Mouse (Mus musculus) hindbrain, embryonic 10.5 days (tissue): ENCODE data around the gene Mast4. TPM values are rescaled to one million over a fixed set of nuclear protein-coding genes. Genes with fewer than 3 reads are reported as not detected.

Experiments
- DNase-seq: peaks from one replicate; pipeline ENCODE4 v3.0.0-alpha.2; 2017; ENCODE audit warnings: low spot score
- H3K27ac ChIP-seq: fragments of 300-500 bp; sonication (generic); 2 replicates; pipeline ENCODE4 v1.5.1; 2016; ENCODE audit warnings: mild to moderate bottlenecking, moderate library complexity
- H3K27me3 ChIP-seq: fragments of 300-500 bp; sonication (generic); 2 replicates; pipeline ENCODE4 v1.6.1; 2016; ENCODE audit warnings: mild to moderate bottlenecking; ENCODE audit not compliant: poor library complexity, insufficient read depth, severe bottlenecking
- H3K36me3 ChIP-seq: fragments of 300-500 bp; sonication (generic); 2 replicates; pipeline ENCODE4 v1.6.1; 2016; ENCODE audit warnings: mild to moderate bottlenecking, moderate library complexity
- H3K4me1 ChIP-seq: fragments of 300-500 bp; sonication (generic); replicated peaks from 2 replicates; pipeline ENCODE4 v1.6.1; 2016; ENCODE audit warnings: mild to moderate bottlenecking
- H3K4me3 ChIP-seq: fragments of 300-500 bp; sonication (generic); 2 replicates; pipeline ENCODE4 v1.5.1; 2016; ENCODE audit warnings: mild to moderate bottlenecking, moderate library complexity
- H3K9me3 ChIP-seq: fragments of 300-500 bp; sonication (generic); 2 replicates; pipeline ENCODE4 v1.6.1; 2016; ENCODE audit warnings: mild to moderate bottlenecking, moderate library complexity
- WGBS: fragments of 180-500 bp; shearing (Covaris S2); methylation state at CpG from one replicate; pipeline ENCODE4 v1.1.7; 2016; 5-methylcytosine and 5-hydroxymethylcytosine counted together
- polyA plus RNA-seq: library from polyadenylated mRNA; unstranded; fragments of >200 nt; fragmentation: Nextera tagmentation; extraction: Ambion mirVana; gene quantifications from 2 replicates; pipeline ENCODE4 v1.2.1, GENCODE M21; 2016

Mast4 gene
- polyA plus RNA-seq, 1 experiment from 2014 or later: 19.3 TPM

DNA sequence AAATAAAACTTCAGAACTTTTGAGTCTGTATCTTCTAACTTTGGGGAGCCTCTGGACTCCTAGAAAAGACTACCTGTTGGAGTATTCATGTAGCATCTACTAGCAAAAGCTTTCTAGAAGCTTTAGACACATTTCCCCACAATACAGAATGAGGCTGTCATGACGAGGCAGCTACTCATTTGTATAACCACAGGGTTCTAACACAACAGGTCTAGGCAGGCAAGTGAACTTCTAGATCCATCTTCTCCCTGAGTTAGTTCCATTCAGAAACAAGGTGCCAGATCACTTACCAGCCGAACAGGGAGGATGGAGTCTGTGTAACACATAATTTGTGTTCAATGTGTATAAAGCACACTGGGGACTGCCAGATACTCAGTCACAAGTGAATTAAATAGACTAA is 608.4 kb downstream of the Mast4 start:
- Histone ChIP-seq H3K36me3 (no peaks in the 10 kb centered on the region), H3K4me3 (no peak overlapping the region), H3K27me3 (no peaks in the 10 kb centered on the region), H3K9me3 (no peaks in the 10 kb centered on the region), H3K27ac (no peak overlapping the region), H3K4me1 (no peaks in the 10 kb centered on the region)
- no peak for DNase-seq
- WGBS: 84% methylated on average over 2 of the region's 2 CpGs

- no peak for DNase-seq
- Histone ChIP-seq H3K9me3 (no peaks in the 10 kb centered on the region), H3K27me3 (no peaks in the 10 kb centered on the region), H3K36me3 (no peaks in the 10 kb centered on the region), H3K27ac (no peak overlapping the region), H3K4me1 (no peaks in the 10 kb centered on the region), H3K4me3 (no peak overlapping the region)
Measured at GRCm38 (mm10) chr13:102725416-102725815, 608.9 kb downstream of the Mast4 start.

GRCm38 (mm10) chr13:102716973-102717372 is 617.3 kb downstream of the Mast4 start:
- Histone ChIP-seq H3K4me3 (no peak overlapping the region), H3K27me3 (no peaks in the 10 kb centered on the region), H3K36me3 (no peaks in the 10 kb centered on the region), H3K27ac (no peak overlapping the region), H3K4me1 (no peaks in the 10 kb centered on the region), H3K9me3 (no peaks in the 10 kb centered on the region)
- 71% methylated on average over 1 of the region's 1 CpGs for WGBS
- no peak for DNase-seq

GRCm38 (mm10) chr13:102700744-102701143 is 633.6 kb downstream of the Mast4 start:
- peaks cover 11% of the 10 kb centered on the region for H3K4me1 ChIP-seq
- no peak for DNase-seq
- H3K36me3 ChIP-seq: no peaks in the 10 kb centered on the region
- H3K9me3 ChIP-seq: no peaks in the 10 kb centered on the region
- no peak overlapping the region for H3K27ac ChIP-seq
- H3K4me3 ChIP-seq: no peak overlapping the region
- H3K27me3 ChIP-seq: no peaks in the 10 kb centered on the region
- WGBS: 86% methylated on average over 3 of the region's 3 CpGs

DNA sequence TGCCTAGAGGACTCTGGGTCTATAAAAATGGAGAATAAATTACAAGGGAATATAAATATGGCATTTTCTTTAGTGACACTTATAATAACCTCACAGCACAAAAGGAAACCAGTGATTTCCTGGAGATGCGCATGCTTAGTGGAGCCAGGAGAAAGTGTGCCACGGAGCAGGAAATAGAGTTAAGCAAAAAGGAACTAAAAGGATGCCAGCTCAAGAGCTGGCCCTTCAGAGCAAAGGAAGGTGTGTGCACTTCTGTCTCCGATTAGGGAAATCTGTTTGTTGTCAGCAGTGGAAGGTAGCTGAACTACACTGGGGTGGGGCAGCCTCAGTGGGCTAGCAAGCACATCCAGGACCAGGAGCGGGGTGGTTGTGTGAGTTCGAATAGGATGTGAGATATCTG is 634.1 kb downstream of the Mast4 start:
- H3K4me1 ChIP-seq: peaks cover 11% of the 10 kb centered on the region
- H3K4me3 ChIP-seq: no peak overlapping the region
- WGBS: 86% methylated on average over 5 of the region's 5 CpGs
- DNase-seq: no peak
- H3K9me3 ChIP-seq: no peaks in the 10 kb centered on the region
- H3K36me3 ChIP-seq: no peaks in the 10 kb centered on the region
- H3K27ac ChIP-seq: no peak overlapping the region
- H3K27me3 ChIP-seq: no peaks in the 10 kb centered on the region

- peaks cover 11% of the 10 kb centered on the region for H3K4me1 ChIP-seq
- DNase-seq: peak; percentile 25
- H3K36me3 ChIP-seq: no peaks in the 10 kb centered on the region
- H3K4me3 ChIP-seq: peak overlapping the region; percentile 24
- 40% methylated on average over 14 of the region's 14 CpGs for WGBS
- no peaks in the 10 kb centered on the region for H3K9me3 ChIP-seq
- peak overlapping the region; percentile 81 for H3K27ac ChIP-seq
- no peaks in the 10 kb centered on the region for H3K27me3 ChIP-seq
Measured at GRCm38 (mm10) chr13:102698751-102699323, 635.5 kb downstream of the Mast4 start.

DNA sequence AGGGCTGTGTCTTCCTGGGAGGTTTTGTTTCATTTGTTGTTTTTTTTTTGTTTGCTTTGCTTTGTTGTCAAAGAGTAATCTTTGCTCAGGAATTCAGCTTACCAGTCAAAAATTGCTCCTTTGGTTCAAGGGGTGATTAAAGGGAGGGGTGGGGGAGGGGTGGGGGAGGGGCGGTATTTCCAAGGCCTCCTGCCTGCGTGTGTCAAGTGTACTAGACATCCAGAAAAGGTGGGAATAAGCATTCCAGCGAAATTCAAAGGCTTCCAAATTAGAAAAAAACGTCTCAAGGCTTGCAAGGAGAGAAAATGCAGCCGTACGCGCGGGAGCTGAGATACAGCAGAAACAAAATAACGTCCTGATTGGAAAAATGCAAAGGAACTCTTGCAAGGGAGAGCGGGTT is 636.0 kb downstream of the Mast4 start:
- no peaks in the 10 kb centered on the region for H3K36me3 ChIP-seq
- 33% methylated on average over 10 of the region's 10 CpGs for WGBS
- H3K27ac ChIP-seq: peak overlapping the region; percentile 81
- peaks cover 11% of the 10 kb centered on the region for H3K4me1 ChIP-seq
- H3K9me3 ChIP-seq: no peaks in the 10 kb centered on the region
- DNase-seq: no peak
- H3K4me3 ChIP-seq: peak overlapping the region; percentile 24
- no peaks in the 10 kb centered on the region for H3K27me3 ChIP-seq

GRCm38 (mm10) chr13:102695121-102695905 is 639.0 kb downstream of the Mast4 start:
- no peaks in the 10 kb centered on the region for H3K9me3 ChIP-seq
- no peak for DNase-seq
- 77% methylated on average over 7 of the region's 7 CpGs for WGBS

GRCm38 (mm10) chr13:102694154-102694553 is 640.1 kb downstream of the Mast4 start:
- H3K4me3 ChIP-seq: no peak overlapping the region
- no peak for DNase-seq
- H3K4me1 ChIP-seq: peaks cover 16% of the 10 kb centered on the region
- WGBS: 94% methylated on average over 7 of the region's 7 CpGs
- no peaks in the 10 kb centered on the region for H3K9me3 ChIP-seq
- no peak overlapping the region for H3K27ac ChIP-seq
- no peaks in the 10 kb centered on the region for H3K36me3 ChIP-seq
- H3K27me3 ChIP-seq: no peaks in the 10 kb centered on the region

More at GRCm38 (mm10) chr13:102695121-102695905, 639.0 kb downstream of the Mast4 start:
- H3K4me3 ChIP-seq: no peak overlapping the region
- no peaks in the 10 kb centered on the region for H3K36me3 ChIP-seq
- H3K4me1 ChIP-seq: peaks cover 18% of the 10 kb centered on the region
- no peaks in the 10 kb centered on the region for H3K27me3 ChIP-seq
- no peak overlapping the region for H3K27ac ChIP-seq

- no peaks in the 10 kb centered on the region for H3K9me3 ChIP-seq
- 90% methylated on average over 8 of the region's 8 CpGs for WGBS
- H3K4me3 ChIP-seq: no peak within 1 kb of the TSS
- peaks cover 8% of the 10 kb centered on the region for H3K4me1 ChIP-seq
- no peak for DNase-seq
- no peaks in the 10 kb centered on the region for H3K27me3 ChIP-seq
- H3K27ac ChIP-seq: no peak within 1 kb of the TSS
- H3K36me3 ChIP-seq: no peaks in the 10 kb centered on the region
Measured at GRCm38 (mm10) chr13:102693341-102693801, 640.9 kb downstream of the Mast4 start, which contains the start of gene Cd180. Gene Cd180, plus strand, starts transcription at chr13:102693558.

- WGBS: 68% methylated on average over 11 of the region's 11 CpGs
- Histone ChIP-seq H3K4me1 (peaks cover 7% of the 10 kb centered on the region; the same call in 1 of the 2 replicates), H3K4me3 (no peak overlapping the region), H3K9me3 (no peaks in the 10 kb centered on the region), H3K36me3 (no peaks in the 10 kb centered on the region), H3K27me3 (no peaks in the 10 kb centered on the region), H3K27ac (no peak overlapping the region)
- no peak for DNase-seq
Measured at GRCm38 (mm10) chr13:102691408-102692150, 642.7 kb downstream of the Mast4 start.

- no peak overlapping the region for H3K4me3 ChIP-seq
- WGBS: 89% methylated on average over 5 of the region's 5 CpGs
- no peaks in the 10 kb centered on the region for H3K27me3 ChIP-seq
- DNase-seq: no peak
- H3K27ac ChIP-seq: no peak overlapping the region
- H3K9me3 ChIP-seq: no peaks in the 10 kb centered on the region
- H3K4me1 ChIP-seq: peaks cover 7% of the 10 kb centered on the region; the same call in 1 of the 2 replicates
- H3K36me3 ChIP-seq: no peaks in the 10 kb centered on the region
Measured at GRCm38 (mm10) chr13:102690184-102690583, 644.1 kb downstream of the Mast4 start.
